ENCODE assay signal across 22 mouse cellular contexts in the genomic region with DNA sequence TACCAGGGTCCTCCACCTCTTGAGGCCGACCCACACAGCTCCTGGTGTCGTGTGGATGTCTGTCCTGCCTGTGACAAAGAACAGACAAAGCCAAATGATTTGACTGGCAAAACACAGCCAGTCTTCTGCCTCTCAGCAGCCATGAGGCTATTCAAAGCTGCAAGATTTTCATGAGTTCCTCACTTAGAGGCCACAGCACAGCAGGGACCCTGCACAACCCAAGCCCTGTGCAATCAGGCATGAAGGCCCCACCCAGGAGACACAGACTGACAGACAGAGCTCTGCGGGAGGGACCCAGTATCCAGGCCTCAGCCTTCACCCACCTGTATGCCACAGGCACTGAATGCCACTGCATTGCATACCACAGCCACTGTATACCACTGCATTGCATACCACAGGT. TPM values are rescaled to one million over a fixed set of nuclear protein-coding genes. Genes with fewer than 3 reads are reported as not detected.
"Had no signal": no experiment of that assay in that cellular context is flagged by ENCODE, and none has a peak within 500 bp of the region (broad histone marks: within the 10 kb centered on the region; RNA-seq: fewer than 3 reads in every experiment).

No protein-coding gene starts in this region.

- H3K36me3 ChIP-seq: limb, embryonic 13.5 days; midbrain, embryonic 10.5 days; midbrain, embryonic 15.5 days; neural tube, embryonic 13.5 days had no signal

- DNase-seq: kidney, adult 9 months; kidney, postnatal 36 days; layer of hippocampus, adult 9-11 months; left cerebral cortex, postnatal 4 days; lung, adult 18-20 months; lung, postnatal 10 days; lung, postnatal 4 days; right cerebral cortex, adult 18-20 months; right cerebral cortex, postnatal 4 days; spleen, adult 18-20 months; thymus, adult 18-20 months; thymus, postnatal 14 days had no signal

- H3K4me2 ChIP-seq: limb, embryonic 13.5 days; midbrain, embryonic 15.5 days; neural tube, embryonic 13.5 days had no signal

- H3K27ac ChIP-seq: kidney, postnatal 0 days; limb, embryonic 13.5 days; liver, embryonic 14.5 days; midbrain, embryonic 10.5 days; midbrain, embryonic 15.5 days; neural tube, embryonic 13.5 days had no signal

- H3K9me3 ChIP-seq: limb, embryonic 13.5 days; midbrain, embryonic 10.5 days; midbrain, embryonic 15.5 days; neural tube, embryonic 13.5 days had no signal

- H3K4me1 ChIP-seq: limb, embryonic 13.5 days; midbrain, embryonic 15.5 days; neural tube, embryonic 13.5 days had no signal

- H3K4me3 ChIP-seq: limb, embryonic 13.5 days; midbrain, embryonic 10.5 days; midbrain, embryonic 15.5 days; neural tube, embryonic 13.5 days had no signal

- H3K27me3 ChIP-seq: midbrain, embryonic 15.5 days had no signal

- H3K9ac ChIP-seq: limb, embryonic 13.5 days; liver, embryonic 14.5 days; midbrain, embryonic 15.5 days; neural tube, embryonic 13.5 days had no signal

- ATAC-seq: midbrain, embryonic 15.5 days had no signal

RNA-seq across cellular contexts. Expression of a gene that starts 14.5 kb away (rescaled TPM):
- total RNA-seq: layer of hippocampus, adult 18-20 months; left cerebral cortex, postnatal 10 days; left cerebral cortex, postnatal 4 days; liver, adult 2 months; megakaryocyte, adult 5-6 weeks had no signal
- polyA plus RNA-seq: kidney, postnatal 0 days; limb, embryonic 13.5 days; midbrain, embryonic 15.5 days; neural tube, embryonic 13.5 days had no signal
